Mouse (Mus musculus) cerebellum, postnatal 10 days (tissue): ENCODE data around the gene Plp2.
"Not testable (repeated sequence)": the region's sequence is repeated elsewhere in the genome, so short reads cannot be mapped to it uniquely, and the experiment has no call there.

ENCODE experiments used
- DNase-seq, 2 experiments: peaks; one replicate each; pipeline ENCODE4 v3.0.0; 2021; ENCODE audit warnings: mixed read lengths in 2 of 2

The Plp2 gene

GRCm38 (mm10) chrX:7670921-7671623, at the start of gene Plp2:
Plp2 (minus strand) TSS chrX:7671390.
- DNase-seq = peak in 1 of 2 experiments; percentile 70

DNA sequence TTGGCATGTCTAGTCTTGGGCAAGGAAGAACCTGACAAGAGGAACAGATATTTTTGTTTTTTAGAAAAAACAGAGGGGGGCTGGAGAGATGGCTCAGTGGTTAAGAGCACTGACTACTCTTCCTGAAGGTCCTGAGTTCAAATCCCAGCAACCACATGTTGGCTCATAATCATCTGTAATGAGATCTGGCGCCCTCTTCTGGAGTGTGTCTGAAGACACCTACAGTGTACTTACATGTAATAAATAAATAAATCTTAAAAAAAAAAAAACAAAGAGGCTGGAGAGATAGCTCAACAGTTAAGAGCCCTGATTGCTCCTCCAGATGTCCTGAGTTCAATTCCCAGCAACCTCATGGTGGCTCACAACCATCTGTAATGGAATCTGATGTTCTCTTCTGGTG, 44.9 kb upstream of the Plp2 start:
- DNase-seq = not testable (repeated sequence)

GRCm38 (mm10) chrX:7714135-7714899, 43.1 kb upstream of the Plp2 start, which contains the start of gene Wdr45:
Wdr45 (plus strand) TSS chrX:7714333.
- DNase-seq = peak; percentile 94 to 97

DNA sequence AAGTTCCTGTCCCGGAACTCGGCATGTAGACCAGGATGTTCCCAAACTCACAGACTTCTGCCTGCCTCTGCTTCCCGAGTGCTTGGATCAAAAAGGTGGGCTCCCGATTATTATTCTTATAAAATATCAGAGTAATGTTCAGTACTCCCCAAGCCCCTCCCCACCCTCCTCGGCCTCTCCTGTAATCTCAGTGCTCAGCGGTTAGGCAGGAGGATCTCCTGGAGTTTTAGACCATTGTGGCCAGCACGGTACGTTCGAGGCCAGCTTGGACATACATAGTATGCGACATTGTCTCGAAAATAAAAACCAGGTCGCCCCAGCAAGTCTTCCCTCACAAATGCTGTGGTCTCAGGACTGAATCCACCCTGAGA, 42.6 kb upstream of the Plp2 start:
- DNase-seq = not testable (repeated sequence)

GRCm38 (mm10) chrX:7696954-7697381, 25.8 kb upstream of the Plp2 start, which contains the start of gene Gpkow:
Gpkow (plus strand) TSS chrX:7697131.
- peak; percentile 82 to 88 for DNase-seq

DNA sequence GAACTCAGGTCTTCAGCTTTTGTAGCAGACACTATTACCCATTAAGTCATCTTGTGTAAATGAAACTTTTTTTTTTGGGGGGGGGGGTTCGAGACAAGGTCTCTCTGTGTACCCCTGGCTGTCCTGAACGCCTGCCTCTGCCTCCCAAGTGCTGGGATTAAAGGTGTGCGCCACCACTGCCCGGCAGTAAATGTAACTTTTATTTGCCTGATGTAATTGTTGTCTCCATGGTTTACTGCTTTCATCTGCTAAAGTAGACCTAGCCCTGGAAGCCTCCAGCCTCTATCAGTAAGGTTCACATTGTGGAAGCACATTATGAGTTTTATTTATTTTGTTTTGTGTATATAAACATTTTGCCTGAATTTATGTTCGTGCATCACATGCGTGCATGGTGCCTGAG, 25.3 kb upstream of the Plp2 start:
- DNase-seq = peak in 1 of 2 experiments; percentile 7

DNA sequence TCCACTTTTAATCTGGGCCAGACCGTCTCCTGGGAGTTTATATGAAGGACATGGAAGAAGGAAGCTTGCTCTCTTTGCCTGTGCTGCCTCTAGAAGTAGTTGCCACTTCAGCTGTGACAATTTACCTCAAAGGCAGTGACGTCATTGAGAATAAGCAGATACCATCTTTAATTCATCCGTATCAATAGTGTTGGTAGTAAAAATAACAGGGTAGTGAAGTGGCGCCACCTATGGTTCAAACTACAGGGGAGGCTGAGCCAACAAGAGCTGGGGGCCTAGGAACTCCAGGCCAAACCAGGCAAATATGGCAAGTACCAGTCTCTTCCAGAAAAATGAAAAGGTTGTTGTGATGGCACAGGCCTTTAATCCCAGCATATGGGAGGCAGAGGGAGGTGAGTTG, 21.7 kb upstream of the Plp2 start:
- peak; percentile 57 to 60 for DNase-seq

DNA sequence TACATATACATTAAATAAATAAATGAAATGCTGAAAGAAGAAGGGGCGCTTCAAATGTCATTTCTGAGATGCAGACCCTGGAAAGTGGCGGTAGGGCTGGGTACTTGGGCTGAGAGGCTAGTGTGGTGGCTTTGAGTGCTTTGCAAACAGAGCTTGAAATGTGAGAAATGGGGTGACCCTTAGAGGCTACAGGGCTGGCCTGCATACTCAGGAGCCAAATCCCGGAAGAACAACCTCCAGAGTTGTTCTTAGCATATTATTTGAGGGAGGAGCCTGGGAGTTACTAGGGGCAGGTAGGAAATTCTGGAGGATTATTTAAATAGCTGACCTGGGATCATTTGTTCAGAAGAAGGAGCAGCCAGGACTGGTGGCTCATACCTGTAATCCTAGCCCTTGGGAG, 19.3 kb upstream of the Plp2 start:
- no peak for DNase-seq

GRCm38 (mm10) chrX:7688321-7688720, 17.1 kb upstream of the Plp2 start:
- peak in 1 of 2 experiments; percentile 21 for DNase-seq

DNA sequence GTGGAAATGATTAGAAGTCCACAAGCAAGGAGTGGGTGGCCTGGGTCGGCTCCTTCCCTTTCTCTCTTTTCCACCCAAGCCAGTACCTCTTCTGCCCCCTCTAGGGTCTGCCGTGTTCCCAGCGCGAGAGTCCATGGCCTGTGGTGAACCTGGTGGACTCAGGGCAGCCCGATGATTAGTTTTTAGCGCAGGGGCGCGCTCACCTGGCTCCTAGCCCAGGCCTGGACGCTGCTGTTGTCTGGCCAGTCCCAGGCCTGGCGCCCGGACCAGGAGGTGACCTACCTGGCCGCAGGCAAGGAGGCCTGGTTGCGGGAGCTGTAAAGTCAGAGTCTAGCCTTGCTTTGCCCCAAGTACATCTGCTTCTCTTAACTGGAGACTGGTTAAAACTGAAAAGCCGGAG, 9.7 kb upstream of the Plp2 start, which contains the start of gene Magix:
Gene Magix (minus strand): TSS at position 388 of the 400 bp plus-strand sequence.
- DNase-seq = peak in 1 of 2 experiments; percentile 37

DNA sequence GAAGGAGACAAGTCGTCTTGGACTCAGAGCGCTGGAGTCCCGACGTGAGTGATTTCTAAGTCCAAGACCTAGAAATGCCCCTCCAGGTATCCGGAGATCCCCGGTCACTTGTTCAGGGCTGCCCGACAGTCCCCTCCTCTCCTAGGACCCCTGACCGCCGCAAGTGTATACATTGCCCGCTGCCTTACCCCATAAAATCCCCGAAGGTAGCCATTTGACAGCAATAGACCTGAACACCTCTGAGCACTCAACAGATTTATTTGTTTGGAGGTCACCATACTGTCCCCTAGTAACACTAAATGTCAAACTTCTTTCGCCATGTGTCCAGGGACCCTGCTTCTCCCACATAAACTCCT, 8.8 kb upstream of the Plp2 start:
- DNase-seq = no peak

DNA sequence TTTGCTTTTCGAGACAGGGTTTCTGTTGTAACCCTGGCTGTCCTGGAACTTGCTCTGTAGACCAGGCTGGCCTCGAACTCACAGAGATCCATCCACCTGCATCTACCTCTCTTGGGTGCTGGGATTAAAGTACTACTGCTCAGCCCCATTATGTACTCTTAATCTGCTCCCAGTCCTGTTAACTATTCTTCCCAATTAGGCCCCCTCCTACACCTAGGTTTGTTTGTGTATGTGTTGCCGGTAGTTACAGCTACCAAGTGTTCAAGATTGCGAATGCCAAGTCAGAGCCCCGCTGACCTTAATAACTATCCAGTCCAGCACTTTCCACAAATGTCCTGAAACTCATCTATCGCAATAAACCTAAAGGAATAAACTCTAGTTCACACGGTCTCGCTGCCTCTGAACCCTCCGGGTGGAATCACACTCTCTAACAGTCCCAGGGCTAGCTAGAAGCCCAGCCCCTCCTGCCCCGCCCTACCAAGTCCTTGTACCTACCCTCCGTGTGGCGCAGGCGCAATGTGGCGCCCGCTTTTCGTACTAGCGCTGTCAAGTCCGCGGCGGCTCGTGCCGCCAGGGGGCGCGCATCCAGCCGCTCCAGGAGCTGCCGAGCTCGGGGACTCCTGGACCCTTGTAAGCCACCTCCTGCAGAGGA, 8.3 kb upstream of the Plp2 start:
- DNase-seq = peak; percentile 92 to 93

DNA sequence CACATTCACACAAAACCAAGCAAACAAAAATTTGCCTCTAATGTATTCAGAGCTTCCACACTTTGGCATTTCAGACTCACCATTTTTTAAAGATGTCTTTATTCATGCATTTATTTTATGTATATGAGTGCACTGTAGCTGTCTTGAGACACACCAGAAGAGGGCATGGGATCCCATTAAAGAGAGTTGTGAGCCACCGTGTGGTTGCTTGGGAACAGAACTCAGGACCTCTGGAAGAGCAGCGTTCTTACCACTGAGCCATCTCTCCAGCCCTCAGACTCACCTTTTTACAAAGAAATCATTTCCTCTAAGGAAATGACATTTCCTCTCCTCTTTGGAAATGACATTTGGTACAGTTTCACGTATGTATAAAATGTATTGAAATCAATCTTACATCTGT, 7.8 kb upstream of the Plp2 start:
- no peak for DNase-seq

GRCm38 (mm10) chrX:7675001-7675380, 3.8 kb upstream of the Plp2 start:
- DNase-seq = no peak

DNA sequence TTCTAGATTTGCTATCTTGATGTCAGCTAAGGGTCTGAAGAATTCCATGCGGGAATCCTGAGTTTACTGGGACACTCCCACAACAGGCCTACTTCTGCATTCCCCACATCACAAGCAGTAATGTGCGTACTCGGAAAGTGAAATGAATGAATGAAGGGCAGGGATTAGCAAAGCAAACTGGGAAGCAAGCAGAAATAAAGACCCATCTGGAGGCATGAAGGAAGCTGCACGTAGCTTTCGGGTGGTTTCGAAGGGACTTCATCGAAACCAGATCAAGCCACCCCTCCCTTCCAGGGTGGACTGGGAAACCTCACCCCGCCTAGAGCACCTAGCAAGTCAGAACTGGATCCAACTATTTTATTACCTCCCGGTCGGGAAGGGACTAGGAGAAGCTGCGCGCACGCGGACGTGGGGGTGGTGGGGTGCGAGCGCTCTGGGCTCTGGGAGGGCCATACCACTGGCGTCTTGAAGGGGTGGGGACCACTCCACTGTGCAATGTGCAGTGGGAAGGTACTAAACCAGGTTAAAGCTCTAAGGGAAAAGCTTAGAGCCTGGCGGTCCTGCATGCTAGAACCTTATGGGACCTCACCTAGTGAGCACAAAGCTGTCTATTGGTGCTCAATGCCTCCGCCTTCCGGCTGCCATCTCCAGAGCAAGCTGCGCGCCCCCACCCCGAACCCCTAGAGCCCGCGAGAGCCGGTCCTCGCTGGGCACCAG, 3.3 kb upstream of the Plp2 start:
- DNase-seq = peak; percentile 39 to 41

DNA sequence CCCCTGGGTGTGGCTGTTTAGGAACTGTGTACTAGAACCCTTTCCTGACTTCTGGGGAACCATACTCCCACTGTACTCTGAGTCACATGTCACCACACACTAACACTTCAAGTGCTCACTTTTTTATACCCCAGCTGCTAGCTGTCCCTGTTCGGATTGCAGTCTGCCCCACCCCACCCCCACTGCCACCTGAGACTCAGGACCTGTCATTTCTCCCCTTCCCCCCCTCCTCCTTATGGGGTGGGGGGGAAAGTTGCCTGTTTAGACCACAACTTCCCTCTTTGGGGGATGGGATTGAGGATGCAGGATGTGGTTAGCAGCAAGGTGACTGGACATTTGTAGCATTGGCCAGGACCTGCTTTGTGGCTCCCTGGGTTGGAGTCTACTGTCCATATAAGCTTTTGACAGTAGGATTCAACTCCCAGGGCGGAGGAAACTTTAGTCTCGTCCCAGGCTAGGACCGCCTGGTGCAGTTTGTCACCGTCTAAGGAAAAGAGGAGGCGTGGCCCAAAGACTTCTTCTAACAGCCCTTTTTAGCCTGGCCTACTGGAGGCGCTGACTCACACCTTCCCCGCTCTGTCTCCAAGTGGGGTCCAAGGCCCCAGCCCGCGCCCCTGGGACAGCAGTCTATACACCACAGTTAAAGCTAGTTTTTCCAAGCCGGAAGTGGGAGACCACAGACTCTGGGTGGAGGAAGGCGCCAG, 2.5 kb upstream of the Plp2 start:
- no peak for DNase-seq

DNA sequence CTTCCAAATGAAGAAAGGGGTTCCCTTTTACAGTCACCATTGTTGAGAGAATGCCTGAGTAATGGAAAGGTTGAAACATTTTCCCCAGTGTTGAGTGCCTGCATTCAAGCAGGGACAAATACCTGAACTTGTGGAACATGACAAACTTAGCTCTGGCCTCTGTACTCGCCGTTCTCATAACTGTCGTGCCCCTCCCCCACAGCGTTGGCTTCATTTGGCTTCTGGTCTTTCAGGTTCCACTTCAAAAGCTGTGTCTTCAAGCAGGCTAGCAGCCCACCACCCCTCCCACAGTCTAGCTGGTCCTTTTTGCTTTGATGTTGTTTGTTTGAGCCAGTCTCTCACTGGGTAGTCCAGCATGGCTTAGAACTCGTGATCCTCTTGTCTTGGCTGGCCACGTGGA, 1.5 kb upstream of the Plp2 start:
- no peak for DNase-seq

DNA sequence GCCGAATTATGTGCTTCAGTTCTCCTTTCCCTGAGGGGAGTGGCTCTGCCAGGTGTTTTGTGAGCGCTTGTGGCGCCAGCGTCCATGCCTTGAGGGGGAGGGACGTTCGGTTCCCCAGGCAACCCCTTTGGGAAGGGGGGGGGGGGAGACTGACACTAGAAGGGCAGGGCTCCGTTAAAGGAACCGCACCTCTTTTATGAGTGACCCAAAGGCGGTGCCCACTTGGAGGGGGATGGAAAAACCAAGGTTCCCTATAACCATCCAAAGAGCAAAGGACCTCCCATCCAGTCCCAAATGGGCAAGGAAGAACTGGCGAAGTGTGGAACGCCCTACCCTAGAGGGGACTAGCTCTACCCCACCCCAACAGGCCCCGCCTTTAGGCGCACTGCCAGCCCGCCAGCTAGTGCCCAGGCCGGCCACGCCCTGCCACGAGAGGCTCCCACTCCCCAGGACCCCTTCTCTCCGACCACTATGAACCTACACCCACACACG, 754 bp downstream of the Plp2 start:
- peak; percentile 85 to 91 for DNase-seq

GRCm38 (mm10) chrX:7665739-7666502, 5.3 kb downstream of the Plp2 start:
- DNase-seq = peak; percentile 56 to 63

- DNase-seq = peak; percentile 89 to 94
Observed at GRCm38 (mm10) chrX:7664791-7665190, 6.4 kb downstream of the Plp2 start.

- DNase-seq = no peak
Observed at GRCm38 (mm10) chrX:7662936-7663335, 8.3 kb downstream of the Plp2 start.
